Mouse (Mus musculus) liver, embryonic 14.5 days (tissue): ENCODE data around the gene Gls. TPM values are rescaled to one million over a fixed set of nuclear protein-coding genes. Genes with fewer than 3 reads are reported as not detected.

Experiments
- ATAC-seq: fragments of 200-750 bp; cut with Nextera tagmentation; 2 replicates; pipeline ENCODE4 v1.8.0; 2017; ENCODE audit warnings: moderate number of reproducible peaks, mild to moderate bottlenecking, moderate library complexity; ENCODE audit not compliant: insufficient read depth
- DNase-seq, 3 experiments: peaks; one replicate each; pipeline ENCODE4 v3.0.0-alpha.2; 2012 to 2013; ENCODE audit warnings: low read depth in 3 of 3, low spot score in 3 of 3
- H3K27ac ChIP-seq: fragments of 300-500 bp; sonication (generic); 2 replicates; pipeline ENCODE4 v1.5.1; 2014; ENCODE audit warnings: moderate library complexity, mild to moderate bottlenecking, control low read depth, inconsistent platforms
- H3K27me3 ChIP-seq: fragments of 300-500 bp; sonication (generic); 2 replicates; pipeline ENCODE4 v1.6.1; 2014; ENCODE audit warnings: mild to moderate bottlenecking, low read length, moderate library complexity; ENCODE audit not compliant: control insufficient read depth, insufficient read depth
- H3K36me3 ChIP-seq: fragments of 300-500 bp; sonication (generic); replicated peaks from 2 replicates; pipeline ENCODE4 v1.6.1; 2014; ENCODE audit warnings: low read depth; ENCODE audit not compliant: control insufficient read depth, insufficient read depth
- H3K4me1 ChIP-seq, 2 experiments: fragments of 200-500 bp in 1 of 2; fragments of 300-500 bp in 1 of 2; sonication (generic) in 1 of 2; replicated peaks; 2 replicates each; pipeline ENCODE4 v1.6.1; 2012 to 2014; ENCODE audit warnings: antibody characterized with exemption in 1 of 2, inconsistent platforms in 1 of 2, low read length in 1 of 2; ENCODE audit not compliant: control insufficient read depth in 2 of 2, insufficient read depth in 2 of 2
- H3K4me2 ChIP-seq: fragments of 300-500 bp; sonication (generic); 2 replicates; pipeline ENCODE4 v1.6.1; 2014; ENCODE audit warnings: low read depth, mild to moderate bottlenecking, control low read depth, moderate library complexity
- H3K4me3 ChIP-seq, 2 experiments: fragments of 200-500 bp in 1 of 2; fragments of 300-500 bp in 1 of 2; sonication (generic) in 1 of 2; 2 replicates each; pipeline ENCODE4 v1.5.1; 2012 to 2014; ENCODE audit warnings: low read depth in 2 of 2, low read length in 2 of 2, mild to moderate bottlenecking in 2 of 2, control low read depth in 1 of 2, inconsistent platforms in 1 of 2, moderate library complexity in 1 of 2; ENCODE audit not compliant: insufficient read depth in 1 of 2
- H3K9ac ChIP-seq: fragments of 300-500 bp; sonication (generic); replicated peaks from 2 replicates; pipeline ENCODE4 v1.6.1; 2014; ENCODE audit warnings: mild to moderate bottlenecking, control low read depth, moderate library complexity
- H3K9me3 ChIP-seq: fragments of 300-500 bp; sonication (generic); 2 replicates; pipeline ENCODE4 v1.6.1; 2016; ENCODE audit warnings: low read length, mixed read lengths; ENCODE audit not compliant: control insufficient read depth
- CTCF ChIP-seq: IDR thresholded peaks from 2 replicates; pipeline ENCODE4 v1.5.1; 2016; ENCODE audit warnings: antibody characterized with exemption, low read depth, control low read depth
- EP300 ChIP-seq: IDR thresholded peaks from 2 replicates; pipeline ENCODE4 v1.6.1; 2016; ENCODE audit warnings: antibody characterized with exemption, low read depth
- WGBS: fragments of 180-500 bp; shearing (Covaris S2); extraction: QIAGEN DNeasy Blood & Tissue Kit; methylation state at CpG from one replicate; pipeline ENCODE4 v1.1.7; 2014; ENCODE audit not compliant: insufficient replicate concordance; 5-methylcytosine and 5-hydroxymethylcytosine counted together
- polyA plus RNA-seq, 2 experiments: library from polyadenylated mRNA; depleted of rRNA in 1 of 2; stranded (reverse) in 1 of 2; unstranded in 1 of 2; fragments of >200 nt; fragmentation: Nextera tagmentation in 1 of 2; extraction: Ambion mirVana in 1 of 2; gene quantifications; 2 replicates each; pipeline versions ENCODE4 v1.2.1 to v1.2.3; 2012 to 2014

Gls gene
- polyA plus RNA-seq, 2 experiments, result 9.0 to 16.7 TPM

DNA sequence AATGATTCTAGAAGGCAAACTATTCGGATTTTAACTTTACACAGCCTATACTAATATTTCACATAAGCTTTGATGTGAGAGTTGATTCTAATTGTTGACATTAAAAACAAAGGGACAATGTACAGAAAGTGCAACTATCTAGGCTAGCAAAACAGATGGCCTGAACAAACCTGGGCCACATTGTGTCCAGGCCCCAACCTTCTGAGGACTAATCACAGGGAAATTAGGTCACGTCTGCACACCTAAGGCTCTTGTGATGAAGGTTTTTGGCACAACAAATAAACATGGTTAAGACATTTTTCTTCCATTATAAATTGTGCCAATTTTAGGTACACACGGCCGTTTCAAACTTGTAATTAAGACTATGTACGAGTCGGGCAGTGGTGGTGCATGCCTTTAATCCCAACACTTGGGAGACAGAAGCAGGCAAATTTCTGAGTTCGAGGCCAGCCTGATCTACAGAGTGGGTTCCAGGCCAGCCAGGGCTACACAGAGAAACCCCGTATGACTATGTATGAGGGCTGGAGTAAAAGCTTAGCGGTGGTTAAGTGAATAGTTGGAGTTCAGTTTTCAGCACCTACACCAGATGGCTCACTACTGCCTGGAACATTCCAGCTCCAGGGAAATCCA, 53.0 kb downstream of the Gls start:
- H3K27ac ChIP-seq, result no peak overlapping the region
- no peaks in the 10 kb centered on the region for H3K4me1 ChIP-seq
- DNase-seq (no peak), ATAC-seq (no peak)
- H3K27me3 ChIP-seq, result no peaks in the 10 kb centered on the region
- no peaks in the 10 kb centered on the region for H3K36me3 ChIP-seq
- TF ChIP-seq EP300 (no peak), CTCF (no peak)
- no peak overlapping the region for H3K4me2 ChIP-seq
- WGBS, result 73% methylated on average over 9 of the region's 9 CpGs
- H3K9ac ChIP-seq, result no peak overlapping the region
- H3K9me3 ChIP-seq, result no peaks in the 10 kb centered on the region
- H3K4me3 ChIP-seq, result no peak overlapping the region

GRCm38 (mm10) chr1:52176999-52177398, 56.0 kb downstream of the Gls start:
- Histone ChIP-seq H3K9ac (no peak overlapping the region), H3K36me3 (no peaks in the 10 kb centered on the region), H3K4me2 (no peak overlapping the region), H3K4me3 (no peak overlapping the region), H3K9me3 (no peaks in the 10 kb centered on the region), H3K27ac (no peak overlapping the region), H3K4me1 (no peaks in the 10 kb centered on the region), H3K27me3 (no peaks in the 10 kb centered on the region)
- ATAC-seq (no peak), DNase-seq (no peak)
- 63% methylated on average over 2 of the region's 2 CpGs for WGBS
- TF ChIP-seq CTCF (no peak), EP300 (no peak)

DNA sequence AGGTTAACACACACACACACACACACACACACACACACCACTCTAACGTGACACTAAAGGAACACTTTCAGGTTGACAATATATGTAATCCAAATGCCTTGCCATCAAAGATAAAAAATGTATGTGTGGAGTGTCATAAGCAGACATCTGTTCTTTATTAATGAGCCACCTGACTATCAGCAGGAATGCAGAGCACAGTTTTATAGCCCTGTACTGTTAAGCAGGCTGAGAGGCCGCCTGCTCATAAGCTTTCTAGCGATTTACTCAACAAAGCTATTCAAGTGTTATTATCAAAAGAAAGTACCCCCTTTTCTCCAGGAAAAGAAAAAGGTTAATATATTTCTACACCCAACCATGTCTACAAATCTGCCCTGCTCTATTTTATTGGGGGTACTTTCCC, 57.0 kb downstream of the Gls start:
- no peak overlapping the region for H3K4me3 ChIP-seq
- TF ChIP-seq CTCF, result no peak
- no peaks in the 10 kb centered on the region for H3K36me3 ChIP-seq
- no peak overlapping the region for H3K4me2 ChIP-seq
- no peaks in the 10 kb centered on the region for H3K27me3 ChIP-seq
- peaks cover 0 to 3% of the 10 kb centered on the region in 2 experiments; a peak in 1 of 4 replicates for H3K4me1 ChIP-seq
- DNase-seq (no peak), ATAC-seq (no peak)
- no peak overlapping the region for H3K9ac ChIP-seq
- WGBS, result 56% methylated on average over 3 of the region's 3 CpGs
- H3K27ac ChIP-seq, result no peak overlapping the region
- H3K9me3 ChIP-seq, result no peaks in the 10 kb centered on the region

- TF ChIP-seq CTCF, result no peak
- no peak for TF ChIP-seq EP300
- H3K4me3 ChIP-seq, result no peak overlapping the region
- 76% methylated on average over 5 of the region's 5 CpGs for WGBS
- no peak overlapping the region for H3K9ac ChIP-seq
- H3K4me2 ChIP-seq, result no peak overlapping the region
- no peaks in the 10 kb centered on the region for H3K36me3 ChIP-seq
- ATAC-seq (no peak), DNase-seq (no peak)
- no peaks in the 10 kb centered on the region for H3K9me3 ChIP-seq
- H3K27me3 ChIP-seq, result no peaks in the 10 kb centered on the region
- H3K4me1 ChIP-seq, result peaks cover 0 to 3% of the 10 kb centered on the region in 2 experiments; a peak in 1 of 4 replicates
- no peak overlapping the region for H3K27ac ChIP-seq
Observed at GRCm38 (mm10) chr1:52175321-52175720, 57.7 kb downstream of the Gls start.

DNA sequence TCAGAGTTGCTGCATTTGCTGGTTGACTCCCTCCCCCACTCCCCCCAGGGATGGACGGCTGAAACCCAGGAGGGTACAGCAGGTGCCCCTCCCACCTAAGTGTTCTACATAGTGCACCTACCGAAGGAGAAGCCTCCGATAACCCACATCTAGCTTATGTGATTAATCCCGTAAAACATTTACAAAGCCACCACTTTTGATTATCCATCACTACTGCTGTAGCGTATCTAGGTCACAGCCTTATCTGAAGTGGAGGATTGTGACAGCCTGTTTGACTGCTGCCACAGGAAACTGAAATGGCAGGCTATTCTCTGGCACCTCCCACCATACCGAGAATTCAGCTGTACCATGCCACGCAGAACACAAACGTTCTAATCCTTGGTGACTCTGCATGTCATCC, 61.8 kb downstream of the Gls start:
- H3K4me1 ChIP-seq, result peaks cover 0 to 3% of the 10 kb centered on the region in 2 experiments; a peak in 1 of 4 replicates
- no peak overlapping the region for H3K9ac ChIP-seq
- WGBS, result 23% methylated on average over 8 of the region's 8 CpGs
- no peaks in the 10 kb centered on the region for H3K36me3 ChIP-seq
- DNase-seq (no peak), ATAC-seq (no peak)
- H3K27me3 ChIP-seq, result no peaks in the 10 kb centered on the region
- H3K4me3 ChIP-seq, result no peak overlapping the region
- H3K4me2 ChIP-seq, result no peak overlapping the region
- H3K9me3 ChIP-seq, result no peaks in the 10 kb centered on the region
- no peak for TF ChIP-seq CTCF
- no peak for TF ChIP-seq EP300
- H3K27ac ChIP-seq, result no peak overlapping the region
